In genomic region chr1:151914494-151914893, GRCm38 (mm10) we compare ENCODE assay signal across 24 mouse cellular contexts.
"Had no signal": no experiment of that assay in that cellular context is flagged by ENCODE, and none has a peak within 500 bp of the region (broad histone marks: within the 10 kb centered on the region; RNA-seq: fewer than 3 reads in every experiment).

No protein-coding gene starts in this region.

- H3K36me3 ChIP-seq: intestine, embryonic 15.5 days; limb, embryonic 10.5 days; limb, embryonic 12.5 days; liver, embryonic 13.5 days; liver, embryonic 15.5 days had no signal

- H3K9me3 ChIP-seq: heart, embryonic 10.5 days; heart, embryonic 12.5 days; intestine, embryonic 15.5 days; limb, embryonic 10.5 days; limb, embryonic 12.5 days; liver, embryonic 13.5 days; liver, embryonic 15.5 days had no signal

- H3K9ac ChIP-seq: heart, embryonic 12.5 days; hindbrain, embryonic 14.5 days; intestine, embryonic 15.5 days; limb, embryonic 12.5 days; liver, embryonic 13.5 days; liver, embryonic 15.5 days had no signal

- H3K27ac ChIP-seq: gastrocnemius, adult 2 months; heart, embryonic 10.5 days; hindbrain, embryonic 14.5 days; intestine, embryonic 15.5 days; layer of hippocampus, adult 2 months; limb, embryonic 10.5 days; limb, embryonic 12.5 days; liver, embryonic 13.5 days; liver, embryonic 15.5 days had no signal

- H3K27me3 ChIP-seq: heart, embryonic 12.5 days; intestine, embryonic 15.5 days; limb, embryonic 12.5 days; liver, embryonic 13.5 days; liver, embryonic 15.5 days had no signal

- ATAC-seq: hindbrain, embryonic 16.5 days; inflammation-experienced regulatory T-cells, adult 6 months; intestine, embryonic 15.5 days; intestine, postnatal 0 days had no signal

- H3K4me2 ChIP-seq: heart, embryonic 12.5 days; hindbrain, embryonic 14.5 days; intestine, embryonic 15.5 days; limb, embryonic 12.5 days; liver, embryonic 11.5 days; liver, embryonic 13.5 days; liver, embryonic 15.5 days had no signal

- DNase-seq: gastrocnemius, adult 2 months; gastrocnemius, postnatal 10 days; gastrocnemius, postnatal 25 days; heart, adult 18-20 months; heart, postnatal 10 days; kidney, adult 18-20 months; kidney, adult 8-10 months; kidney, postnatal 10 days; kidney, postnatal 25 days; kidney, postnatal 4 days; liver; liver, embryonic 13.5 days had no signal

- H3K4me1 ChIP-seq: intestine, embryonic 15.5 days; liver, embryonic 13.5 days; liver, embryonic 15.5 days had no signal

- H3K4me3 ChIP-seq: gastrocnemius, adult 2 months; heart, embryonic 10.5 days; heart, embryonic 12.5 days; intestine, embryonic 15.5 days; layer of hippocampus, adult 2 months; limb, embryonic 10.5 days; limb, embryonic 12.5 days; liver, embryonic 13.5 days; liver, embryonic 15.5 days had no signal
